Mouse (Mus musculus): ENCODE measurements around the gene Uqcc2.
A peak's percentile ranks its signal among the peaks of the same experiment; 100 is the strongest.

Uqcc2 gene

GRCm38 (mm10) chr17:27123813-27124375 lies 9.8 kb downstream of the Uqcc2 start:
- no peak for DNase-seq (ENCODE audit: low spot score in 2 of 2)

- DNase-seq (ENCODE audit: low spot score in 2 of 2) = no peak
Observed at GRCm38 (mm10) chr17:27123103-27123502, 10.6 kb downstream of the Uqcc2 start.

DNA sequence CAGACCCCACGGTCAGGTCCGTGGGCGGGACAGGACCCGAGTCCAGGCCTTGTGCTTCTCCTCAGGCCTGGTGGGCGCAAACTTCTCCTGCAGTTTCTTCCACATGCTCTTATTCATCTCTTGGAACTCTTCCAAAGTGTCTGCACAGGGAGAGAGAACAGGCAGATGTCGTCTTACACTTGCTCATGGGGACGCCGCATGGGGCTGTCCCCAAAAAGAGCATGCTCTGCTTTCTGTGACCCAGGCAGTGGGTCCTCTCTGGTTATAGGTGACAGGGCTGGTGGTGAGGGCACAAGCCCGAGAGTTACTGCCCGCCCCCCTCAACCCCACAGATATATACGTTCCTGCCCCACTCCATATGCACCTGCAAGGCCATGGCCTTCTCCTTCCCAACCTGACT lies 11.0 kb downstream of the Uqcc2 start:
- DNase-seq (ENCODE audit: low spot score in 2 of 2) = no peak

GRCm38 (mm10) chr17:27121781-27122180 lies 11.9 kb downstream of the Uqcc2 start:
- DNase-seq (ENCODE audit: low spot score in 2 of 2) = no peak

- DNase-seq (ENCODE audit: low spot score in 2 of 2) = no peak
Observed at GRCm38 (mm10) chr17:27121266-27121665, 12.4 kb downstream of the Uqcc2 start.

DNA sequence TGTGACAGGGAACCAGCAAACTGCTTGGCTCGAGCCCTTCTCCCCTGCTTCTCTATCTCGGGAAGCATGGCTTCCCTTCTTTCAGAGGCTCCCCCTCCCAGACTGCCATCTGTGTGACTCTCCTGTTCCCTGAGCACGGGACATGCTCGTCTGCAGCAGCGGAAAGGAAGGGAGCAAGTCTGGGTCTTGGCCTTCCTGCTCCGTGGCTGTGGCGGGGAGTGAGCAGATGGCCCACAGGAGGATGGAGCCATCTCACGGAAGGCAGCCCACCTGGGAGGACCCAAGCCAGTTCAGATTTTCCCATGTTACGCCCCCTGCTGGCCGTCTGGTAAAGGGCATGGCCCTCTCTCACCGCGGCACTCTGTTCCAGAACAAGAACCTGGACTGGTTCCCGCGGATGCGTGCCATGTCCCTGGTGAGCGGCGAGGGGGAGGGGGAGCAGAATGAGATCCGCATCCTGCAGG lies 13.1 kb downstream of the Uqcc2 start:
- peak in 1 of 2 experiments; percentile 60 for DNase-seq (ENCODE audit: low spot score in 2 of 2)

DNA sequence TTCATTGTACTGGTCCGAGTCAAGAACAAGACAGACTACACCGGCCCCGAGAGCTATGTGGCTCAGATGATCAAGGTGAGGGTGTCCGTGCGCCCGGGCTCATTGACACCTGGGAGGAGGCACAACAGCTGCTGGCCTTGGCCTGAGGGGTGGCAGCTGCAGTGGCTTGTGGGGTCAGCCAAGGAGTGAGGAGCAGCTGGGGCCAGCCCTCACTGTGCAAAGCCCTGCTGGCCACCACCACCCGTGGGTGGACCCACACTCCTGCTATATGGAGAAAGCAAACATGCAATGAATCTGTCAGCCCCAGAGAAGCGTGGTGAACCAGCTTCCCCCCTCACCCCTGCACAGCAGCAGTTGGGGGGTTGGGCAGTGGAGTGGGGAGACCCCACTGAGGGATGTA lies 13.8 kb downstream of the Uqcc2 start:
- no peak for DNase-seq (ENCODE audit: low spot score in 2 of 2)

DNA sequence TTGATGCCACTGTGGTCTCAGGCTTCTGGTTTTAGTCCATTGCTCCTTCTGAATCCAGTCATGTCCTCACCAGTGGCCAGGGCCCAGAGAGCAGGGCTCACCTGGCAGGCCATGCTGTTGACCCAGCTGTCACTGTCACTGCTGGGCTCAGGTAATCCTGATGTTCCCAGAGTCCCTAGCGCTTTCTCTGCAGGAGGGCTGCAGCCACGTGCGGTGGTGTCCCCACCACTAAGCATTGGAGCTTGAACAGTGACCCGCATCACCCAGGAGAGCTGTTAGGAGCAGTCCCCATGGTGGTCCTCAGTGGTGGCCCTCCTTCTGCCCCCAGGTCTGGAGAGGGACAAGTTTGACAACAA lies 14.2 kb downstream of the Uqcc2 start:
- no peak for DNase-seq (ENCODE audit: low spot score in 2 of 2)

GRCm38 (mm10) chr17:27118676-27119539 lies 14.8 kb downstream of the Uqcc2 start:
- no peak for DNase-seq (ENCODE audit: low spot score in 2 of 2)

GRCm38 (mm10) chr17:27110072-27110471 lies 23.6 kb downstream of the Uqcc2 start:
- no peak for DNase-seq (ENCODE audit: low spot score in 2 of 2)

DNA sequence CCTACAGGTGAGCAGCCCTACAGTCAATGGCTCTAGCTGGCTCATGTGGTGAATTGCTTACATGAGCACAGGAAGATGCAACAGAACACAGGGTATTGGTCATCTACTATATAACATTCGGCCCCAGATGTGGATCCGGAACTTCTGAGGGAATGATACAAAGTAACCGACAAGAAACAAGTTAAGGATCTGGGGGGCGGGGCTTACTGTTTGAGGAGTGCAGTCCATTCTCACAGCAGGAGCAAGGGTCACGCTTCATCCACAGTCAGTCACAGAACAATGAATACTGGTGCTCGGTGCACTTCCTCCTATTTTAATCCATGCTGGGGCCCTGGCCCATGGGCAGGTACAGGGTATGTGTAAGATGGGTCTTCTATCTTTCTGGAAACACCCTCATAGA lies 25.8 kb downstream of the Uqcc2 start:
- DNase-seq (ENCODE audit: low spot score in 2 of 2) = no peak

GRCm38 (mm10) chr17:27106745-27107144 lies 27.0 kb downstream of the Uqcc2 start:
- no peak for DNase-seq (ENCODE audit: low spot score in 2 of 2)

DNA sequence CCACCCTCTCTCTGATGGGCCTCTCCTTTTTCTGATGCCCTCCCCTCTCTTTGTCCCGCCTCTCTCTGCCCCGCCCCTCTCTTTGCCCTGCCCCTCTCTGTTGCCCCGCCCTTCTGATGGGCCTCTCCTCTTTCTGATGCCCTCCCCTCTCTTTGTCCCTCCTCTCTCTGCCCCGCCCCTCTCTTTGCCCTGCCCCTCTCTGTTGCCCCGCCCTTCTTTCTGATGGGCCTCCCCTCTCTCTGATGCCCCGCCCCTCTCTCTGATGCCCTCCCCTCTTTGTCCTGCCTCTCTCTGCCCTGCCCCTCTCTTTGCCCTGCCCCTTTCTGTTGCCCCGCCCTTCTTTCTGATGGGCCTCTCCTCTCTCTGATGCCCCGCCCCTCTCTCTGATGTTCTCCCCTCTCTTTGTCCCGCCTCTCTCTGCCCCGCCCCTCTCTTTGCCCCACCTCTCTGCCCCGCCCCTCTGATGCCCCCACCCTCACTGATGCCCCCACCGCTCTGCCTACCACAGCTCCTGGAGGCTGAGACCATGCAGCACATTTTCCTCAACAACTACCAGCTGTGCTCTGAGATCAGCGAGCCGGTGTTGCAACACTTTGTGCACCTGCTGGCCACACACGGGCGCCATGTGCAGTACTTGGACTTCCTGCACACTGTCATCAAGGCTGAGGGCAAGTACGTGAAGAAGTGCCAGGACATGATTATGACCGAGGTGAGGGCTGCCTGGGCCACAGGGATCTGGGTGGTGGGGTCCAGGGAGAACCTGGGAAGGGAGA lies 27.8 kb downstream of the Uqcc2 start:
- DNase-seq (ENCODE audit: low spot score in 2 of 2) = no peak

DNA sequence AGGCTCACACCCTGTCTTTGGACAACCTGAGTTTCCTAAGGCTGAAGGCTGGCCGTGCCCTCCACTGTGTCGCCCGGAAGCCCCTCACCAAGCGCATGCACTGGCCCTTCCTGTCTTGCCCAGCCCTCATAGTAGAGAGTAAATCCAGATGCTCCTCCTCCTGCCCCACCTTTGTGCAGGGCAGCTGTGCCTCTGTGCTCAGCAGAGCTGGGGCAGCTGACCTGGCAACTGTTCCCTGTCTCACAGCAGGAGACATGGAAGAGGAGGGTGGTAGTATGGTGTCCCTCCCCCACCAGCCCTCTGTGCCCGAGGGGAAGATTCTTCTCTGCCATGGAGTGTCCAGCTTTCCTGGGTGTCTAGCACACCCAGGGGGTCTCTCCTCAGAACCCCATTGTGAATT lies 32.0 kb downstream of the Uqcc2 start:
- DNase-seq (ENCODE audit: low spot score in 2 of 2) = no peak

DNA sequence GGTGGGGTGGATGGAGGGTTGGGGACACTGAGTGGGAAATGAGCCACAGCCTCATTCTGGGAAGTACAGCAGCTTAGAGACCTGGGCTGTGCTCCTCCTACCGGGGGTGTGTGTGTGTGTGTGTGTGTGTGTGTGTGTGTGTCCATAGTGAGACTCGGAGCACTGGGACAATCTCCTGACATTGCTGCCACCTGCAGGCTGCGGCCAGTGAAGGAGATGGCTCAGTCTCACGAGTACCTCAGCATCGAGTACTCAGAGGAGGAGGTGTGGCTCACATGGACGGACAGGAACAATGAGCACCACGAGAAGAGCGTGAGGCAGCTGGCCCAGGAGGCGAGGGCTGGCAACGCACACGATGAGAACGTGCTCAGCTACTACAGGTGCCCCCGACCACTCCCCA lies 38.0 kb downstream of the Uqcc2 start:
- DNase-seq (ENCODE audit: low spot score in 2 of 2) = peak in 1 of 2 experiments; percentile 55

DNA sequence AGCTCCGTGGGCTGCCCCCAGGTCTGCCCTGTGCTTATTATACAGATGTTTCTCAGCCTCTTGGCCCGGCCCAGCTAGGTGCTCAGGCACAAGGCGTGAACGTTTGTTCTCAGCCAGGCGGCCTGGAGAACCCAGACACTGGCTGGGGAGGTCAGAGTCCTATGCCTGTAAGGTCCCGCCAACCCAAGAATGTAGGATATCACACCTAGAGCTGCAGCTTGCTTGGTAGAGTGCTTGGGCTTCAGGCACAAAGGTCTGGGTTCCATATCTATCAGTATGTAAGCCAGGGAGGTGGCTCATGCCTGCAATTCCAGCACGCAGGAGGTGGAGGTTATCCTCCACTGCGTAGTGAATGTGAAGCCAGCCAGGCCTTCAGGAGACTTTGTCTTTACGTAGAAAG lies 43.6 kb downstream of the Uqcc2 start:
- no peak for DNase-seq (ENCODE audit: low spot score in 2 of 2)

- no peak for DNase-seq (ENCODE audit: low spot score in 2 of 2)
Observed at GRCm38 (mm10) chr17:27087426-27087825, 46.3 kb downstream of the Uqcc2 start.

DNA sequence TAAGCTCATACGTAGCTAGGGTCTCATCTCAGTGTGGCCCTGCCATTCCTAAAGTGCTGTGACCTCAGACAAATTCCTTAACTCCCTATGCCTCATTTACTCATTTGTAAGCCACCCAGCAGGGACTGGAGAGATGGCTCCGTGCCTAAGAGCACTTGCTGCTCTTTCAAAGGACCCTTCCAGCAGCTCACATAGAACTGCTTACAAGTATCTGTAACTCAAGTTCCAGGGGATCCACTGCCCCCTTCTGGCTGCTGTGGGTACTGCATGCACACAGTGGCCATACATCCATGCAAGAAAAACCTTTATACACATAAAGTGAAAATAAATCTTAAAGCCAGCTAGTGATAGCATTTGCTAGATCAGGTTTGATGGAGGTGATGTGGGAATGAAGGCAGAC lies 48.0 kb downstream of the Uqcc2 start:
- peak in 1 of 2 experiments; percentile 37 for DNase-seq (ENCODE audit: low spot score in 2 of 2)

DNA sequence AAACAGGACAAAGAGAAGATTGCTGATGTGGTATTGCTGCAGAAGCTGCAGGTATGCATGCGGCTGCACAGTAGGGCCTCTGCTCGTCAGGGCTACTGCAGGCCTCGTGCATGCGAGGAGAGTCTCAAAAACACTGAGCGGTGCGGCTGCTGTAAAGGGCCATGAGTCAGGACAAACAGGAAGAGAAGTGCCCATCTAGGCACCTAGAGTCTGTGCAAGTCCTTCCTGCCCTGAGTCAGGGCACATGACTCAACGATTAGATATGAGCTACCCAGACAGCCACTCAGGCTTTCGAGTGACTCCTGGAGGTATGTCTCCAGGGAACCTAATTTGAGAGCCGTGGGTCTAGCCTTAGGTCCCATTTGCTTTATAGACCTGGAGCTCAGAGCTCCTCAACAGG lies 50.1 kb downstream of the Uqcc2 start:
- peak in 1 of 2 experiments; percentile 41 for DNase-seq (ENCODE audit: low spot score in 2 of 2)

- DNase-seq (ENCODE audit: low spot score in 2 of 2) = no peak
Observed at GRCm38 (mm10) chr17:27082796-27083195, 50.9 kb downstream of the Uqcc2 start.

DNA sequence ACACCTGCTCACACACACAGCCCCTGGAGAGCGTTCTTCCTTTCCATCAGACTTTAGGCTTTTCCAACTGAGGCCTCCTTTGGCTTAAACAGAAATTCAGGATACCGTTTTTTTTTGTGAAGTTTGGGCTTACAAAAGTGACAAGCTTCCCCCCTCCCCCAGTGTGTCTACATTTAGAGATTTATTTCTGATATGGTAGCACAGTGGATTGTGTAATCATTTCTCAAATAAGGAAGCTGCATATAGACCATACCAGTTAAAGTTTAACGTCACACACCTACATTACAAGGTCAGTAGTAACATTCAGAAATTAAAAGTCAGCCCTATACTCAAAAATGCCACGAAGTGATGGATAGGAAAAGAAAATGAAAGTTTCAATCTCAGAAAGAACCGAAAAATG lies 51.8 kb downstream of the Uqcc2 start:
- no peak for DNase-seq (ENCODE audit: low spot score in 2 of 2)

- no peak for DNase-seq (ENCODE audit: low spot score in 2 of 2)
Observed at GRCm38 (mm10) chr17:27078499-27078898, 55.2 kb downstream of the Uqcc2 start.

- DNase-seq (ENCODE audit: low spot score in 2 of 2) = no peak
Observed at GRCm38 (mm10) chr17:27077920-27078319, 55.8 kb downstream of the Uqcc2 start.
